Mouse (Mus musculus) liver, embryonic 14.5 days (tissue): ENCODE measurements around the gene Grin2d. TPM values are rescaled to one million over a fixed set of nuclear protein-coding genes. Genes with fewer than 3 reads are reported as not detected.

Experiments
- ATAC-seq: fragments of 200-750 bp; cut with Nextera tagmentation; 2 replicates; pipeline ENCODE4 v1.8.0; 2017; ENCODE audit warnings: moderate number of reproducible peaks, mild to moderate bottlenecking, moderate library complexity; ENCODE audit not compliant: insufficient read depth
- DNase-seq, 3 experiments: peaks; one replicate each; pipeline ENCODE4 v3.0.0-alpha.2; 2012 to 2013; ENCODE audit warnings: low read depth in 3 of 3, low spot score in 3 of 3
- H3K27ac ChIP-seq: fragments of 300-500 bp; sonication (generic); 2 replicates; pipeline ENCODE4 v1.5.1; 2014; ENCODE audit warnings: moderate library complexity, mild to moderate bottlenecking, control low read depth, inconsistent platforms
- H3K27me3 ChIP-seq: fragments of 300-500 bp; sonication (generic); 2 replicates; pipeline ENCODE4 v1.6.1; 2014; ENCODE audit warnings: mild to moderate bottlenecking, low read length, moderate library complexity; ENCODE audit not compliant: control insufficient read depth, insufficient read depth
- H3K36me3 ChIP-seq: fragments of 300-500 bp; sonication (generic); replicated peaks from 2 replicates; pipeline ENCODE4 v1.6.1; 2014; ENCODE audit warnings: low read depth; ENCODE audit not compliant: control insufficient read depth, insufficient read depth
- H3K4me1 ChIP-seq, 2 experiments: fragments of 200-500 bp in 1 of 2; fragments of 300-500 bp in 1 of 2; sonication (generic) in 1 of 2; replicated peaks; 2 replicates each; pipeline ENCODE4 v1.6.1; 2012 to 2014; ENCODE audit warnings: antibody characterized with exemption in 1 of 2, inconsistent platforms in 1 of 2, low read length in 1 of 2; ENCODE audit not compliant: control insufficient read depth in 2 of 2, insufficient read depth in 2 of 2
- H3K4me2 ChIP-seq: fragments of 300-500 bp; sonication (generic); 2 replicates; pipeline ENCODE4 v1.6.1; 2014; ENCODE audit warnings: low read depth, mild to moderate bottlenecking, control low read depth, moderate library complexity
- H3K4me3 ChIP-seq, 2 experiments: fragments of 200-500 bp in 1 of 2; fragments of 300-500 bp in 1 of 2; sonication (generic) in 1 of 2; 2 replicates each; pipeline ENCODE4 v1.5.1; 2012 to 2014; ENCODE audit warnings: low read depth in 2 of 2, low read length in 2 of 2, mild to moderate bottlenecking in 2 of 2, control low read depth in 1 of 2, inconsistent platforms in 1 of 2, moderate library complexity in 1 of 2; ENCODE audit not compliant: insufficient read depth in 1 of 2
- H3K9ac ChIP-seq: fragments of 300-500 bp; sonication (generic); replicated peaks from 2 replicates; pipeline ENCODE4 v1.6.1; 2014; ENCODE audit warnings: mild to moderate bottlenecking, control low read depth, moderate library complexity
- H3K9me3 ChIP-seq: fragments of 300-500 bp; sonication (generic); 2 replicates; pipeline ENCODE4 v1.6.1; 2016; ENCODE audit warnings: low read length, mixed read lengths; ENCODE audit not compliant: control insufficient read depth
- CTCF ChIP-seq: IDR thresholded peaks from 2 replicates; pipeline ENCODE4 v1.5.1; 2016; ENCODE audit warnings: antibody characterized with exemption, low read depth, control low read depth
- EP300 ChIP-seq: IDR thresholded peaks from 2 replicates; pipeline ENCODE4 v1.6.1; 2016; ENCODE audit warnings: antibody characterized with exemption, low read depth
- WGBS: fragments of 180-500 bp; shearing (Covaris S2); extraction: QIAGEN DNeasy Blood & Tissue Kit; methylation state at CpG from one replicate; pipeline ENCODE4 v1.1.7; 2014; ENCODE audit not compliant: insufficient replicate concordance; 5-methylcytosine and 5-hydroxymethylcytosine counted together
- polyA plus RNA-seq, 2 experiments: library from polyadenylated mRNA; depleted of rRNA in 1 of 2; stranded (reverse) in 1 of 2; unstranded in 1 of 2; fragments of >200 nt; fragmentation: Nextera tagmentation in 1 of 2; extraction: Ambion mirVana in 1 of 2; gene quantifications; 2 replicates each; pipeline versions ENCODE4 v1.2.1 to v1.2.3; 2012 to 2014

The Grin2d gene
- polyA plus RNA-seq, 2 experiments = 0.01 to 0.11 TPM

DNA sequence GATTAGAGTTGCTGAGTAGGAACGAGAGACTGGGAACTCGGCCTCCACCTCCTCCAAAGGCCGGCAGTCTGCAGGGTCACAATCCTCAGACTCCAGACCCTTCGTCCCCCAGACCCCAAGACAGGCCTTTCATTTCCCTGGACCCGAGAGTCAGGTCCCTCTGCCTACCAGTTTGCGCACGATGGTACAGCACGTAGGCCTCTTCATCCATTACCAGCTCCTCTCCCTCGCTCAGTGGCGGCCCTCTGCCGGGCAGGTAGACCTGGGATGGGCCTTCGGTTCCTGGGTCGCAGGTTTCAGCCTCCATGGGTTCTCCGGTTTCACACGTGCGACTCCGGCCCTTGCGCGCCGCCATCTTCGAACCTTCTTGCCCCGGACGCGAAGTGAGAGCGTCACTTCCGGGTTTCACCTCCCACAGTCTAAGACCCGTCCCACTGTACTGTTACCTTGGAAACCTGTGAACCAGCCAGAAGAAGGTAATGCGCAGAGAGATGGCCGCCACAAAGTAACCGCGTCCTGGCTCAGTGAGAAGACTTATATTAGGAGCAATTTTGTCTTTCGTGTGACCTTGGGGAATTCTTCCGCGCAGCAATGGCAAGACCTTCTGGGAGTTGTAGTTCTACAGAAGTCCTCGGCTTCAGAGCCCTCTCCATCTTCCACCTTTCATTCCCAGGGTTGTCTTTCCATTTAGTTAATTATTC lies 47.6 kb downstream of the Grin2d start, which contains the start of gene Grwd1:
Grwd1 (minus strand) TSS at position 518 of the 701 bp plus-strand sequence.
- TF ChIP-seq CTCF (no peak), EP300 (no peak)
- WGBS = under 1% methylated on average over 35 of the region's 35 CpGs
- peaks cover 0 to 7% of the 10 kb centered on the region in 2 experiments; a peak in 3 of 4 replicates for H3K4me1 ChIP-seq
- H3K9ac ChIP-seq = peak within 1 kb of the TSS; percentile 50
- H3K9me3 ChIP-seq = no peaks in the 10 kb centered on the region
- peak; percentile 81 for ATAC-seq
- peaks cover 27% of the 10 kb centered on the region for H3K36me3 ChIP-seq
- peak within 1 kb of the TSS; percentile 76 for H3K4me2 ChIP-seq
- peak; percentile 71 to 77 (median 75) for DNase-seq
- peaks cover 45% of the 10 kb centered on the region for H3K27me3 ChIP-seq
- no peak within 1 kb of the TSS for H3K27ac ChIP-seq
- peak within 1 kb of the TSS; percentile 72 to 77 for H3K4me3 ChIP-seq

DNA sequence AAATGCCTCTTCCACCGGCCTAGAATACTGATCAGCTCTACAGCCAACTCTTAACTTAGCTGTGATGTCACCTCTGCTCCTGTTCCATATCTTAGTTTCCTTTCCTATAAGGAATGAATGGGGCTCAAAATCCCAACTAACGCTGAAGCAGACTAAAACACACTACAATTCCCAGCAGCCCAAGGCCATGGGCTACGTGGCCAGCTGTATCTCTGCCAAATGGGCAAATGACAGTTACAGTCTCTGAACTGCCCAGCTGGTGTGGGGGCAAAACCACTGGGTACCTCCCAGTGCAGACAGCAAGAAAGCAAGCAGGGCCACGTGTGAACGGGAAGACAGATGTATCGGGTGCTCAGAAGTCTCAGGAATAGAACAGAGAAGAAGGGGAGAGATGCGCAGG lies 51.5 kb downstream of the Grin2d start:
- no peak overlapping the region for H3K27ac ChIP-seq
- DNase-seq = no peak
- H3K9ac ChIP-seq = no peak overlapping the region
- 76% methylated on average over 7 of the region's 7 CpGs for WGBS
- no peaks in the 10 kb centered on the region for H3K9me3 ChIP-seq
- peaks cover 6% of the 10 kb centered on the region for H3K27me3 ChIP-seq
- H3K36me3 ChIP-seq = peaks cover 38% of the 10 kb centered on the region
- no peak overlapping the region for H3K4me2 ChIP-seq
- H3K4me1 ChIP-seq = peaks cover 0 to 7% of the 10 kb centered on the region in 2 experiments; a peak in 3 of 4 replicates
- H3K4me3 ChIP-seq = no peak overlapping the region
- TF ChIP-seq CTCF (no peak), EP300 (no peak)
- no peak for ATAC-seq

DNA sequence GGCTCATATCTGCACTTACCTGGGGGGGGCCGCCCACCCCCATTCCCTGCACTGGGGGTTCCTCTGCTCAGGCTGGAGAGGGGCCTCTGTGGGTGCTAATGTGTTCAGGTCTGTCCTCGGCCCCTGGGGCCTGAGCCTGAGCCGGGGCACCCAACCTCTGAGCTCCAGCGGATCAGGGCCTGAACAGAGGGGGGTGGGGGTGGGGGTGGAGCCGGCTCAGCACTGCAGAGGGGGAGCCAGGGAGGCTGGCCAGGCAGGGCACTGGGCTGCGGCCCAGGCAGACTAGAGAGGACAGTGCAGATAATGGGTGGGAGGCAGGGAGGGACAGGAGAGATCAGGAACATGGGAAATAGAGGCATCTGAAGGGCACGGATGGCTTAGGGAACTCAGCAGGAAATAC lies 53.6 kb downstream of the Grin2d start, which contains the start of gene Kcnj14:
Kcnj14 (minus strand) TSS at position 185 of the 400 bp plus-strand sequence.
- ATAC-seq = no peak
- Histone ChIP-seq H3K4me1 (peaks cover 0 to 3% of the 10 kb centered on the region in 2 experiments; a peak in 1 of 4 replicates), H3K9me3 (no peaks in the 10 kb centered on the region), H3K9ac (no peak within 1 kb of the TSS), H3K27me3 (no peaks in the 10 kb centered on the region), H3K27ac (no peak within 1 kb of the TSS), H3K4me3 (no peak within 1 kb of the TSS), H3K4me2 (no peak within 1 kb of the TSS), H3K36me3 (peaks cover 38% of the 10 kb centered on the region)
- DNase-seq = no peak
- no peak for TF ChIP-seq CTCF
- no peak for TF ChIP-seq EP300
- WGBS = 59% methylated on average over 7 of the region's 7 CpGs

DNA sequence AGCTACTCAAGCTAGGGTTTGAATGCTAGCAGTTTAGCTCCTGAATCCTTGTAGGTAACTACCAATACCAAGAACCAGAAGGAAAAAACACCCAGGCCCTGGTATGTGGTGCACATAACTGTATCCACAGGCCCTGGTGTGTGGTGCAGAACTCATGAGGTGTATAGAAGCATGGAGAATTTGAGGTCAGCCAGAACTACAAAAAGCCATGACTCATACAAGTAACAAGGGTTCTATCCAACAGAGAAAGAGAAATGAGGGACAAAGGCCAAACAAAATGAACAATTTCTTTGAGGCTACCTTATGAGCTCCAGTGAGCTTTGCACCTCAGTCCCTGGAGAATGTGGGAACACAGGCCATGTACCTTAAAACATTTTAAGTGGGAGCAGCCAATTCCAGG lies 57.3 kb downstream of the Grin2d start:
- no peaks in the 10 kb centered on the region for H3K4me1 ChIP-seq

DNA sequence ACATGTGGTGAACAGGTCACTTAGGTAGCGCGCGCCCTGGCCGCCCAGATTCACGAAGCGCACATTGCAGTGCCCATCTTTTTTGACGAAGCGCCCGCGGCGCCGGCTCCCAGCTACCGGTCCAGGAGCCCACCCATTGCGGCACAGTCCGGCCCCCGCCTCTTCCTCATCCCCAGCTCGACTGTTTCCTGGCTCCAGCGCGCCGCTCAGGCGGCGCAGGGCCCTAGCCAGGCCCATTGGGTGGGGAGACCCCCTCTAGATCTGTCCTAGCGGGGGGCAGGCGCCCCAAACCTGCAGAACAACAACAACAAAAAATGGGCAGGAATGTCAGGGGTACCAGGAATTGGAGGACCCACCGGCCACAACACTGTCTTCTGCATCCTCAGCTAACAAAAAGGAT lies 58.3 kb downstream of the Grin2d start:
- WGBS = 10% methylated on average over 25 of the region's 25 CpGs
- peaks cover 6% of the 10 kb centered on the region for H3K36me3 ChIP-seq
- no peak overlapping the region for H3K4me2 ChIP-seq
- no peak for DNase-seq
- H3K9me3 ChIP-seq = no peaks in the 10 kb centered on the region
- no peak overlapping the region for H3K4me3 ChIP-seq
- no peak for TF ChIP-seq EP300
- TF ChIP-seq CTCF = no peak
- H3K27ac ChIP-seq = no peak overlapping the region
- no peak for ATAC-seq
- H3K4me1 ChIP-seq = peaks cover 0 to 3% of the 10 kb centered on the region in 2 experiments; a peak in 3 of 4 replicates
- H3K9ac ChIP-seq = no peak overlapping the region
- H3K27me3 ChIP-seq = no peaks in the 10 kb centered on the region

More for the DNA sequence above, 57.3 kb downstream of the Grin2d start:
- DNase-seq = no peak
- Histone ChIP-seq H3K4me2 (no peak overlapping the region), H3K27me3 (no peaks in the 10 kb centered on the region), H3K36me3 (peaks cover 15% of the 10 kb centered on the region), H3K9me3 (no peaks in the 10 kb centered on the region), H3K27ac (no peak overlapping the region), H3K4me3 (no peak overlapping the region), H3K9ac (no peak overlapping the region)
- ATAC-seq = no peak
- no peak for TF ChIP-seq EP300
- no peak for TF ChIP-seq CTCF
